Mouse (Mus musculus) myocyte (in vitro differentiated cells): ENCODE results near the gene Slc15a1. TPM values are rescaled to one million over a fixed set of nuclear protein-coding genes. Genes with fewer than 3 reads are reported as not detected.

ENCODE experiments used
- H3K27me3 ChIP-seq: one replicate; pipeline ENCODE4 v1.6.1; 2011; ENCODE audit not compliant: control insufficient read depth, insufficient read depth, insufficient read length
- H3K36me3 ChIP-seq: one replicate; pipeline ENCODE4 v1.6.1; 2011; ENCODE audit not compliant: control insufficient read depth, insufficient read depth
- H3K4me2 ChIP-seq: one replicate; pipeline ENCODE4 v1.6.1; 2011; ENCODE audit warnings: low read depth, control low read depth
- H3K4me3 ChIP-seq: one replicate; pipeline ENCODE4 v1.5.1; 2011; ENCODE audit warnings: mild to moderate bottlenecking, control low read depth, moderate library complexity
- H3K79me2 ChIP-seq: one replicate; pipeline ENCODE4 v1.6.1; 2011; ENCODE audit not compliant: control insufficient read depth, insufficient read depth
- H3ac ChIP-seq: one replicate; pipeline ENCODE4 v1.6.1; 2011; ENCODE audit not compliant: control insufficient read depth, insufficient read length
- CEBPB ChIP-seq: IDR thresholded peaks from 2 replicates; pipeline ENCODE4 v1.6.1; 2011; ENCODE audit warnings: mild to moderate bottlenecking, moderate library complexity; ENCODE audit not compliant: poor library complexity, insufficient read depth, severe bottlenecking
- E2F4 ChIP-seq: IDR thresholded peaks from one replicate; pipeline ENCODE4 v1.6.1; 2011; ENCODE audit warnings: mild to moderate bottlenecking, control low read depth, moderate library complexity; ENCODE audit not compliant: insufficient read depth
- MAX ChIP-seq: IDR thresholded peaks from one replicate; pipeline ENCODE4 v1.6.1; 2011; ENCODE audit warnings: low read depth, mild to moderate bottlenecking, control low read depth
- MYOD1 ChIP-seq, 3 experiments: IDR thresholded peaks; one replicate each; pipeline ENCODE4 v1.6.1; 2011; ENCODE audit warnings: control low read depth in 2 of 3, low read depth in 2 of 3, mild to moderate bottlenecking in 2 of 3, moderate library complexity in 1 of 3; ENCODE audit not compliant: insufficient read length in 2 of 3, control insufficient read depth in 1 of 3
- MYOG ChIP-seq, 3 experiments: IDR thresholded peaks; one replicate each; pipeline ENCODE4 v1.6.1; 2011; ENCODE audit warnings: control low read depth in 2 of 3, low read depth in 2 of 3, mild to moderate bottlenecking in 2 of 3; ENCODE audit not compliant: insufficient read length in 2 of 3, control insufficient read depth in 1 of 3, insufficient read depth in 1 of 3
- POLR2A ChIP-seq: IDR thresholded peaks from one replicate; pipeline ENCODE4 v1.6.1; 2011; ENCODE audit warnings: low read depth, mild to moderate bottlenecking, control low read depth, moderate library complexity; ENCODE audit not compliant: insufficient read length
- POLR2AphosphoS2 ChIP-seq: IDR thresholded peaks from one replicate; pipeline ENCODE4 v1.6.1; 2011; ENCODE audit warnings: low read depth, control low read depth; ENCODE audit not compliant: insufficient read length
- REST ChIP-seq: IDR thresholded peaks from one replicate; pipeline ENCODE4 v1.6.1; 2011; ENCODE audit warnings: mild to moderate bottlenecking, control low read depth, moderate library complexity; ENCODE audit not compliant: insufficient read depth, insufficient read length
- SRF ChIP-seq: IDR thresholded peaks from one replicate; pipeline ENCODE4 v1.6.1; 2011; ENCODE audit warnings: low read depth; ENCODE audit not compliant: control insufficient read depth, insufficient read length
- TCF12 ChIP-seq: IDR thresholded peaks from one replicate; pipeline ENCODE4 v1.6.1; 2011; ENCODE audit warnings: mild to moderate bottlenecking, control low read depth; ENCODE audit not compliant: poor library complexity, insufficient read depth, severe bottlenecking
- TCF3 ChIP-seq: IDR thresholded peaks from one replicate; pipeline ENCODE4 v1.6.1; 2011; ENCODE audit warnings: low read depth, control low read depth; ENCODE audit not compliant: insufficient read length
- USF1 ChIP-seq: IDR thresholded peaks from one replicate; pipeline ENCODE4 v1.6.1; 2011; ENCODE audit warnings: low read depth, mild to moderate bottlenecking, control low read depth, moderate library complexity
- polyA plus RNA-seq: library from polyadenylated mRNA; unstranded; fragments of >200 nt; fragmentation: generic; extraction: Trizol; gene quantifications from one replicate; pipeline ENCODE4 v1.2.1, GENCODE M21; 2012; ENCODE audit warnings: missing spikeins

Gene Slc15a1
- polyA plus RNA-seq, 1 experiment: not detected

- Histone ChIP-seq H3K36me3 (no peaks in the 10 kb centered on the region), H3K27me3 (no peaks in the 10 kb centered on the region), H3K79me2 (no peaks in the 10 kb centered on the region), H3K4me2 (no peak overlapping the region), H3ac (no peak overlapping the region), H3K4me3 (no peak overlapping the region)
- TF ChIP-seq E2F4 (no peak), POLR2A (no peak), MYOD1 (IDR thresholded peaks at IDR 0.05; ENCODE audit: control insufficient read depth in 1 of 3, insufficient read length in 2 of 3, low read depth in 2 of 3) (no peak), TCF3 (no peak), MYOG (IDR thresholded peaks at IDR 0.05; ENCODE audit: control insufficient read depth in 1 of 3, insufficient read depth in 1 of 3, insufficient read length in 2 of 3, low read depth in 2 of 3) (no peak), CEBPB (no peak), REST (no peak), TCF12 (no peak), USF1 (no peak), POLR2AphosphoS2 (no peak), MAX (no peak), SRF (no peak)
Observed at GRCm38 (mm10) chr14:121527883-121528282, 22.8 kb upstream of the Slc15a1 start.

DNA sequence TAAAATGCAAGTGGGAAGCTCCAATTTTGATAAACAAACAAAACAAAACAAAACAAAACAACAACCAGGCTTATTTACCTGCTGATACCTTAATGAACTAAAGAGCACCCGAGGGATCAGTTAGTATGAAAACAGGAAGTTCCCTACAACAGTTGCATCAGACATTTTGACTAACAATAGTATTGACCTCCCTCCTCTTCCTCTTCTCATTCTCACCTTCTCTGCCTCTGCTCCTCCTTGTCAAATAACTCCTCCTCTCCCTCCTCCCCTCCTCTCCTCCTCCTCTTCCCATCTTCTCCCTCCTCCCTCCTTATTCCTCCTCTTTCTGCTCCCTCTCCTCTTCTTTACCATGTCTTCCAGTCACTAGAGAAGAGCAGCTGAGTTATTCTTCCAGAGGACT lies 22.1 kb upstream of the Slc15a1 start:
- Histone ChIP-seq H3K27me3 (no peaks in the 10 kb centered on the region), H3K36me3 (no peaks in the 10 kb centered on the region), H3K79me2 (no peaks in the 10 kb centered on the region), H3ac (no peak overlapping the region), H3K4me3 (no peak overlapping the region), H3K4me2 (no peak overlapping the region)
- TF ChIP-seq CEBPB (no peak), E2F4 (no peak), POLR2A (no peak), USF1 (no peak), REST (no peak), TCF3 (no peak), MAX (no peak), SRF (no peak), MYOD1 (IDR thresholded peaks at IDR 0.05; ENCODE audit: control insufficient read depth in 1 of 3, insufficient read length in 2 of 3, low read depth in 2 of 3) (no peak), MYOG (IDR thresholded peaks at IDR 0.05; ENCODE audit: control insufficient read depth in 1 of 3, insufficient read depth in 1 of 3, insufficient read length in 2 of 3, low read depth in 2 of 3) (no peak), TCF12 (no peak), POLR2AphosphoS2 (no peak)

GRCm38 (mm10) chr14:121521709-121522108 lies 16.7 kb upstream of the Slc15a1 start:
- Histone ChIP-seq H3K36me3 (no peaks in the 10 kb centered on the region), H3K79me2 (no peaks in the 10 kb centered on the region), H3K4me2 (no peak overlapping the region), H3ac (no peak overlapping the region), H3K27me3 (peaks cover 2% of the 10 kb centered on the region), H3K4me3 (no peak overlapping the region)
- TF ChIP-seq MAX (no peak), MYOG (IDR thresholded peaks at IDR 0.05; ENCODE audit: control insufficient read depth in 1 of 3, insufficient read depth in 1 of 3, insufficient read length in 2 of 3, low read depth in 2 of 3) (no peak), MYOD1 (IDR thresholded peaks at IDR 0.05; ENCODE audit: control insufficient read depth in 1 of 3, insufficient read length in 2 of 3, low read depth in 2 of 3) (no peak), CEBPB (no peak), TCF3 (no peak), USF1 (no peak), TCF12 (no peak), SRF (no peak), REST (no peak), POLR2A (no peak), POLR2AphosphoS2 (no peak), E2F4 (no peak)

DNA sequence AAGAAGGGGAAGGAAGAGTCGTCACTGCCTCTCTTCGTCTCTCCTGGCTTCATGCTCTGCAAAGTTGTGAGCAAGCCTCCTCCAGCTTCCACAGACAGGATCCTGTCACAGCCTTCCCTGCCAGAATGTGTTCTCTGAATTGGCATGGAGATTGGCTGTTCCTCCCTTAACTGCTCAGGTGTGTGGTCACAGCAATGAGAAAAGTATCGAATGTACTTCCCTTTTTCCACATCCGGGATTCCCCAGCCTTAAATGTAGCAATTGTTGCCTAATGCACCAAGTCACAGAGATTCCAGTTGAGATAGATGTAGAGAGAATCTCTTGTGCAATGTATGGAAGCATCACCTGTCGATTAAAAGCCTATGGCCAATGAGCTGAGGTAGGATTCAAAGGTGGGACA lies 11.8 kb upstream of the Slc15a1 start:
- Histone ChIP-seq H3K27me3 (peaks cover 5% of the 10 kb centered on the region), H3ac (no peak overlapping the region), H3K4me3 (no peak overlapping the region), H3K4me2 (no peak overlapping the region), H3K36me3 (no peaks in the 10 kb centered on the region), H3K79me2 (no peaks in the 10 kb centered on the region)
- TF ChIP-seq MAX (no peak), MYOD1 (IDR thresholded peaks at IDR 0.05; ENCODE audit: control insufficient read depth in 1 of 3, insufficient read length in 2 of 3, low read depth in 2 of 3) (no peak), POLR2AphosphoS2 (no peak), TCF3 (no peak), REST (no peak), SRF (no peak), USF1 (no peak), CEBPB (no peak), E2F4 (no peak), TCF12 (no peak), MYOG (IDR thresholded peaks at IDR 0.05; ENCODE audit: control insufficient read depth in 1 of 3, insufficient read depth in 1 of 3, insufficient read length in 2 of 3, low read depth in 2 of 3) (no peak), POLR2A (no peak)

DNA sequence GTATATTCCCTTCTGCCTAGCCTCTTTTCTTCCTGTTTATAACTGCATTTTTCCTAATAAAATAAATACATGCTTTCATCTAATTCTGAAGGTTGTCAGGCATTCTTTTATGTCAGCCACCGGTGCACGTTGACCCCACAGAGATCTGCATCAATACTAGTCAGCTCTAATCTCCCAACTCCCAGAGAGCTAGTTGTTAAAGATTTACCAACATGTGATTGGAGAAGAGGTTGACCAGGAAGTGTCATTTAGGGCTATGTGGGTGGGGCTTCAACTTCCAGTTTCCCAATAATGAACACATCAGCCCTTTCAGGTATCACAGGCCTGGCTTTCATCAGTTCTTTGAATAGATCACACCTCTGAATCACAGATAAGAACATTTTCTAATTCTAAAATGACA lies 3.9 kb upstream of the Slc15a1 start:
- Histone ChIP-seq H3K27me3 (peaks cover 34% of the 10 kb centered on the region), H3K36me3 (no peaks in the 10 kb centered on the region), H3K4me3 (no peak overlapping the region), H3K79me2 (no peaks in the 10 kb centered on the region), H3ac (no peak overlapping the region), H3K4me2 (no peak overlapping the region)
- no peak for TF ChIP-seq SRF
- TF ChIP-seq TCF12: no peak
- no peak for TF ChIP-seq MAX
- no peak for TF ChIP-seq POLR2AphosphoS2
- no peak for TF ChIP-seq MYOG (IDR thresholded peaks at IDR 0.05; ENCODE audit: control insufficient read depth in 1 of 3, insufficient read depth in 1 of 3, insufficient read length in 2 of 3, low read depth in 2 of 3)
- TF ChIP-seq MYOD1 (IDR thresholded peaks at IDR 0.05; ENCODE audit: control insufficient read depth in 1 of 3, insufficient read length in 2 of 3, low read depth in 2 of 3): no peak
- TF ChIP-seq TCF3: no peak
- no peak for TF ChIP-seq E2F4
- TF ChIP-seq REST: no peak
- no peak for TF ChIP-seq USF1
- TF ChIP-seq POLR2A: no peak
- TF ChIP-seq CEBPB: no peak
